In the genomic region with DNA sequence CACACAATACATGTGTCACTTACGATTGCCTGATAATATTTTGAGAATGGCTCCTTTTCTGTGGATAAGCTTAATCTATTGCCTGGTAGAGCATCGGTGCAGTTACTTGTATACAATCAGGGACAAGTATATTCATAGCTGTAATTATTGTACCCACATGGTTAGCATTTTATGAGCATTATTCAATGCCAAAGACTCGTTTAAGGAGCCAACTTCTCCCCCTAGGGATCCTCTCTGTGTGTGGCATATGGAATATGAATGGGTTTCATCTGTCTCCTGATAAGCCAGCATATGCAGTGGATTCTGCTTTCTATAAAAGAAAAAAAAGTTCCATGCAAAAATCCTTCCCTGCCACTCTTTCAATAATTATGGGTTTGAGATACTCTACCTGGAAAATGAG, we compare ENCODE assay signal across 23 mouse cellular contexts. TPM values are rescaled to one million over a fixed set of nuclear protein-coding genes. Genes with fewer than 3 reads are reported as not detected.
"Had no signal": no experiment of that assay in that cellular context is flagged by ENCODE, and none has a peak within 500 bp of the region (broad histone marks: within the 10 kb centered on the region; RNA-seq: fewer than 3 reads in every experiment).

No protein-coding gene starts in this region.

- H3K27me3 ChIP-seq: limb, embryonic 15.5 days; liver, embryonic 12.5 days; midbrain, embryonic 15.5 days; neural tube, embryonic 13.5 days had no signal

- H3K9me3 ChIP-seq: limb, embryonic 15.5 days; liver, embryonic 12.5 days; midbrain, embryonic 10.5 days; midbrain, embryonic 15.5 days; neural tube, embryonic 13.5 days had no signal

- ATAC-seq: liver, embryonic 12.5 days; midbrain, embryonic 15.5 days had no signal

- H3K27ac ChIP-seq: limb, embryonic 15.5 days; liver, embryonic 12.5 days; midbrain, embryonic 10.5 days; midbrain, embryonic 15.5 days; neural tube, embryonic 13.5 days had no signal

- DNase-seq: kidney, adult 8-10 months; kidney, postnatal 25 days; lung, embryonic 14.5 days; lung, postnatal 10 days; lung, postnatal 4 days; retina, postnatal 1 day; right cerebral cortex, postnatal 4 days; spleen, adult 18-20 months; thymus, adult 18-20 months; thymus, postnatal 14 days had no signal

- H3K4me3 ChIP-seq: limb, embryonic 15.5 days; liver, embryonic 12.5 days; midbrain, embryonic 10.5 days; midbrain, embryonic 15.5 days; neural tube, embryonic 13.5 days had no signal

- H3K9ac ChIP-seq: limb, embryonic 15.5 days; liver, embryonic 12.5 days; lung, embryonic 14.5 days; midbrain, embryonic 15.5 days; neural tube, embryonic 13.5 days had no signal

- H3K36me3 ChIP-seq: limb, embryonic 15.5 days; liver, embryonic 12.5 days; midbrain, embryonic 10.5 days; midbrain, embryonic 15.5 days; neural tube, embryonic 13.5 days had no signal

- H3K4me2 ChIP-seq: limb, embryonic 15.5 days; liver, embryonic 12.5 days; lung, embryonic 14.5 days; midbrain, embryonic 15.5 days; neural tube, embryonic 13.5 days had no signal

- H3K4me1 ChIP-seq: limb, embryonic 15.5 days; liver, embryonic 12.5 days; midbrain, embryonic 10.5 days; midbrain, embryonic 15.5 days; neural tube, embryonic 13.5 days had no signal

RNA-seq across cellular contexts. Expression of a gene that starts 0.5 kb away (rescaled TPM):
- total RNA-seq: layer of hippocampus, postnatal 14 days; left cerebral cortex, adult 8-10 months; left cerebral cortex, postnatal 25 days; megakaryocyte, adult 5-6 weeks had no signal
- polyA plus RNA-seq: kidney, embryonic 16.5 days; limb, embryonic 11.5 days; limb, embryonic 15.5 days; liver, embryonic 12.5 days; liver, embryonic 16.5 days; lung, embryonic 14.5 days; midbrain, embryonic 10.5 days; midbrain, embryonic 15.5 days; neural tube, embryonic 13.5 days; stomach, embryonic 14.5 days had no signal

RNA-seq across cellular contexts. Expression of a gene that starts 5.7 kb away (rescaled TPM):
- total RNA-seq: layer of hippocampus, postnatal 14 days; left cerebral cortex, adult 8-10 months; left cerebral cortex, postnatal 25 days; megakaryocyte, adult 5-6 weeks had no signal
- polyA plus RNA-seq: kidney, embryonic 16.5 days; limb, embryonic 11.5 days; limb, embryonic 15.5 days; liver, embryonic 12.5 days; liver, embryonic 16.5 days; lung, embryonic 14.5 days; midbrain, embryonic 10.5 days; midbrain, embryonic 15.5 days; neural tube, embryonic 13.5 days; stomach, embryonic 14.5 days had no signal

RNA-seq across cellular contexts. Expression of a gene that starts 9.5 kb away (rescaled TPM):
- total RNA-seq: layer of hippocampus, postnatal 14 days; left cerebral cortex, adult 8-10 months; left cerebral cortex, postnatal 25 days; megakaryocyte, adult 5-6 weeks had no signal
- polyA plus RNA-seq: kidney, embryonic 16.5 days; limb, embryonic 11.5 days; limb, embryonic 15.5 days; liver, embryonic 12.5 days; liver, embryonic 16.5 days; lung, embryonic 14.5 days; midbrain, embryonic 10.5 days; midbrain, embryonic 15.5 days; neural tube, embryonic 13.5 days; stomach, embryonic 14.5 days had no signal

RNA-seq across cellular contexts. Expression of a gene that starts 14.4 kb away (rescaled TPM):
- total RNA-seq: layer of hippocampus, postnatal 14 days; left cerebral cortex, adult 8-10 months; left cerebral cortex, postnatal 25 days; megakaryocyte, adult 5-6 weeks had no signal
- polyA plus RNA-seq: kidney, embryonic 16.5 days; limb, embryonic 11.5 days; limb, embryonic 15.5 days; liver, embryonic 12.5 days; liver, embryonic 16.5 days; lung, embryonic 14.5 days; midbrain, embryonic 10.5 days; midbrain, embryonic 15.5 days; neural tube, embryonic 13.5 days; stomach, embryonic 14.5 days had no signal

RNA-seq across cellular contexts. Expression of a gene that starts 16.3 kb away (rescaled TPM):
- total RNA-seq: layer of hippocampus, postnatal 14 days; left cerebral cortex, adult 8-10 months; left cerebral cortex, postnatal 25 days; megakaryocyte, adult 5-6 weeks had no signal
- polyA plus RNA-seq: kidney, embryonic 16.5 days; limb, embryonic 11.5 days; limb, embryonic 15.5 days; liver, embryonic 12.5 days; liver, embryonic 16.5 days; lung, embryonic 14.5 days; midbrain, embryonic 10.5 days; midbrain, embryonic 15.5 days; neural tube, embryonic 13.5 days; stomach, embryonic 14.5 days had no signal
